Mouse (Mus musculus): ENCODE results near the gene Ahdc1. TPM values are rescaled to one million over a fixed set of nuclear protein-coding genes. Genes with fewer than 3 reads are reported as not detected.

Ahdc1 gene
- polyA plus RNA-seq, 1 experiment: 25.8 TPM

- no peak for TF ChIP-seq CTCF (IDR thresholded peaks at IDR 0.05; ENCODE audit: insufficient read depth, low read length)
- TF ChIP-seq POLR2A (IDR thresholded peaks at IDR 0.05; ENCODE audit: borderline replicate concordance, extremely low read depth, low read depth, low read length): no peak
- no peak for DNase-seq
- Histone ChIP-seq H3K4me1 (ENCODE audit: control insufficient read depth, insufficient read depth, low read length) (peaks cover 15% of the 10 kb centered on the region), H3K4me3 (replicated peaks; ENCODE audit: extremely low read depth, low read depth, low read length) (no peak overlapping the region)
- WGBS: 82% methylated on average over 14 of the region's 14 CpGs
Observed at GRCm38 (mm10) chr4:133022954-133023635, 12.0 kb downstream of the Ahdc1 start.

GRCm38 (mm10) chr4:133023636-133024035 lies 12.6 kb downstream of the Ahdc1 start:
- no peak for DNase-seq
- no peak overlapping the region for H3K4me3 ChIP-seq (replicated peaks; ENCODE audit: extremely low read depth, low read depth, low read length)
- no peak for TF ChIP-seq CTCF (IDR thresholded peaks at IDR 0.05; ENCODE audit: insufficient read depth, low read length)
- no peak for TF ChIP-seq POLR2A (IDR thresholded peaks at IDR 0.05; ENCODE audit: borderline replicate concordance, extremely low read depth, low read depth, low read length)
- H3K4me1 ChIP-seq (ENCODE audit: control insufficient read depth, insufficient read depth, low read length): peaks cover 15% of the 10 kb centered on the region
- WGBS: 84% methylated on average over 6 of the region's 6 CpGs

- H3K4me3 ChIP-seq (replicated peaks; ENCODE audit: extremely low read depth, low read depth, low read length): no peak overlapping the region
- TF ChIP-seq POLR2A (IDR thresholded peaks at IDR 0.05; ENCODE audit: borderline replicate concordance, extremely low read depth, low read depth, low read length) (no peak), CTCF (IDR thresholded peaks at IDR 0.05; ENCODE audit: insufficient read depth, low read length) (no peak)
- WGBS: 46% methylated on average over 4 of the region's 4 CpGs
- no peak for DNase-seq
- peaks cover 15% of the 10 kb centered on the region for H3K4me1 ChIP-seq (ENCODE audit: control insufficient read depth, insufficient read depth, low read length)
Observed at GRCm38 (mm10) chr4:133024404-133024803, 13.3 kb downstream of the Ahdc1 start.

- WGBS: 21% methylated on average over 10 of the region's 10 CpGs
- TF ChIP-seq POLR2A (IDR thresholded peaks at IDR 0.05; ENCODE audit: borderline replicate concordance, extremely low read depth, low read depth, low read length) (no peak), CTCF (IDR thresholded peaks at IDR 0.05; ENCODE audit: insufficient read depth, low read length) (no peak)
- Histone ChIP-seq H3K4me3 (replicated peaks; ENCODE audit: extremely low read depth, low read depth, low read length) (no peak overlapping the region), H3K4me1 (ENCODE audit: control insufficient read depth, insufficient read depth, low read length) (peaks cover 15% of the 10 kb centered on the region)
- no peak for DNase-seq
Observed at GRCm38 (mm10) chr4:133024969-133025685, 14.1 kb downstream of the Ahdc1 start.

- H3K4me3 ChIP-seq (replicated peaks; ENCODE audit: extremely low read depth, low read depth, low read length): no peak overlapping the region
- 65% methylated on average over 10 of the region's 10 CpGs for WGBS
- no peak for DNase-seq
- no peak for TF ChIP-seq POLR2A (IDR thresholded peaks at IDR 0.05; ENCODE audit: borderline replicate concordance, extremely low read depth, low read depth, low read length)
- H3K4me1 ChIP-seq (ENCODE audit: control insufficient read depth, insufficient read depth, low read length): peaks cover 7% of the 10 kb centered on the region
Observed at GRCm38 (mm10) chr4:133026272-133026671, 15.2 kb downstream of the Ahdc1 start.

GRCm38 (mm10) chr4:133026826-133027375 lies 15.8 kb downstream of the Ahdc1 start:
- DNase-seq: no peak
- H3K4me3 ChIP-seq (replicated peaks; ENCODE audit: extremely low read depth, low read depth, low read length): no peak overlapping the region
- 38% methylated on average over 2 of the region's 2 CpGs for WGBS
- TF ChIP-seq CTCF (IDR thresholded peaks at IDR 0.05; ENCODE audit: insufficient read depth, low read length): no peak
- TF ChIP-seq POLR2A (IDR thresholded peaks at IDR 0.05; ENCODE audit: borderline replicate concordance, extremely low read depth, low read depth, low read length): no peak
- H3K4me1 ChIP-seq (ENCODE audit: control insufficient read depth, insufficient read depth, low read length): peaks cover 7% of the 10 kb centered on the region

GRCm38 (mm10) chr4:133027721-133028120 lies 16.7 kb downstream of the Ahdc1 start:
- H3K4me3 ChIP-seq (replicated peaks; ENCODE audit: extremely low read depth, low read depth, low read length): no peak overlapping the region
- WGBS: 76% methylated on average over 10 of the region's 10 CpGs
- TF ChIP-seq CTCF (IDR thresholded peaks at IDR 0.05; ENCODE audit: insufficient read depth, low read length): no peak
- no peak for TF ChIP-seq POLR2A (IDR thresholded peaks at IDR 0.05; ENCODE audit: borderline replicate concordance, extremely low read depth, low read depth, low read length)
- peaks cover 7% of the 10 kb centered on the region for H3K4me1 ChIP-seq (ENCODE audit: control insufficient read depth, insufficient read depth, low read length)
- DNase-seq: no peak

GRCm38 (mm10) chr4:133028193-133028592 lies 17.1 kb downstream of the Ahdc1 start:
- H3K4me1 ChIP-seq (ENCODE audit: control insufficient read depth, insufficient read depth, low read length): peaks cover 7% of the 10 kb centered on the region
- WGBS: 85% methylated on average over 6 of the region's 6 CpGs
- TF ChIP-seq POLR2A (IDR thresholded peaks at IDR 0.05; ENCODE audit: borderline replicate concordance, extremely low read depth, low read depth, low read length) (no peak), CTCF (IDR thresholded peaks at IDR 0.05; ENCODE audit: insufficient read depth, low read length) (no peak)
- H3K4me3 ChIP-seq (replicated peaks; ENCODE audit: extremely low read depth, low read depth, low read length): no peak overlapping the region
- DNase-seq: no peak

- no peak for TF ChIP-seq POLR2A (IDR thresholded peaks at IDR 0.05; ENCODE audit: borderline replicate concordance, extremely low read depth, low read depth, low read length)
- no peak for TF ChIP-seq CTCF (IDR thresholded peaks at IDR 0.05; ENCODE audit: insufficient read depth, low read length)
- Histone ChIP-seq H3K4me1 (ENCODE audit: control insufficient read depth, insufficient read depth, low read length) (peaks cover 7% of the 10 kb centered on the region), H3K4me3 (replicated peaks; ENCODE audit: extremely low read depth, low read depth, low read length) (no peak overlapping the region)
- 82% methylated on average over 6 of the region's 6 CpGs for WGBS
- DNase-seq: no peak
Observed at GRCm38 (mm10) chr4:133028875-133029274, 17.8 kb downstream of the Ahdc1 start.

Data from lung, adult 2 months (tissue).